Mouse (Mus musculus) forebrain, embryonic 14.5 days (tissue): ENCODE measurements at regions not wholly inside any gene's neighbourhood (a gene's known extent, or its start where the extent isn't known, plus 50 kb on each side); places are given as distances from the start of the nearest gene placed in this dataset.

Source experiments
- ATAC-seq: fragments of 200-750 bp; cut with Nextera tagmentation; 2 replicates; pipeline ENCODE4 v1.8.0; 2017; ENCODE audit warnings: mild to moderate bottlenecking, moderate library complexity
- DNase-seq: peaks from one replicate; pipeline ENCODE4 v3.0.0-alpha.2; 2015; ENCODE audit warnings: low spot score
- H3K27ac ChIP-seq: fragments of 300-500 bp; sonication (generic); 2 replicates; pipeline ENCODE4 v1.5.1; 2014; ENCODE audit warnings: low read depth, mild to moderate bottlenecking, control low read depth, low read length, moderate library complexity
- H3K27me3 ChIP-seq: fragments of 300-500 bp; sonication (generic); replicated peaks from 2 replicates; pipeline ENCODE4 v1.6.1; 2014; ENCODE audit warnings: low read length, control low read depth, mixed read lengths; ENCODE audit not compliant: control insufficient read depth, insufficient read depth
- H3K36me3 ChIP-seq: fragments of 300-500 bp; sonication (generic); 2 replicates; pipeline ENCODE4 v1.6.1; 2014; ENCODE audit warnings: low read length, control low read depth; ENCODE audit not compliant: control insufficient read depth, insufficient read depth
- H3K4me1 ChIP-seq: fragments of 300-500 bp; sonication (generic); 2 replicates; pipeline ENCODE4 v1.6.1; 2014; ENCODE audit warnings: antibody characterized with exemption, low read length, control low read depth; ENCODE audit not compliant: control insufficient read depth, insufficient read depth
- H3K4me2 ChIP-seq: fragments of 300-500 bp; sonication (generic); 2 replicates; pipeline ENCODE4 v1.6.1; 2014; ENCODE audit warnings: mild to moderate bottlenecking, control low read depth, low read length
- H3K4me3 ChIP-seq: fragments of 300-500 bp; sonication (generic); 2 replicates; pipeline ENCODE4 v1.5.1; 2014; ENCODE audit warnings: low read depth, low read length, control low read depth
- H3K9ac ChIP-seq: fragments of 300-500 bp; sonication (generic); 2 replicates; pipeline ENCODE4 v1.6.1; 2014; ENCODE audit warnings: mild to moderate bottlenecking, low read length, control low read depth, moderate library complexity
- H3K9me3 ChIP-seq: fragments of 300-500 bp; sonication (generic); replicated peaks from 2 replicates; pipeline ENCODE4 v1.6.1; 2016; ENCODE audit warnings: low read length, control low read depth, mixed read lengths; ENCODE audit not compliant: control insufficient read depth
- WGBS: fragments of 180-500 bp; shearing (Covaris S2); extraction: QIAGEN DNeasy Blood & Tissue Kit; methylation state at CpG from one replicate; pipeline ENCODE4 v1.1.7; 2014; 5-methylcytosine and 5-hydroxymethylcytosine counted together

GRCm38 (mm10) chr12:68242683-68243082 is 916.3 kb downstream of the Rps29 start:
- no peaks in the 10 kb centered on the region for H3K4me1 ChIP-seq
- H3K9me3 ChIP-seq: no peaks in the 10 kb centered on the region
- H3K9ac ChIP-seq: no peak overlapping the region
- WGBS: 18% methylated on average over 2 of the region's 2 CpGs
- no peaks in the 10 kb centered on the region for H3K27me3 ChIP-seq
- no peak overlapping the region for H3K27ac ChIP-seq
- no peak overlapping the region for H3K4me3 ChIP-seq
- DNase-seq (peak; percentile 39), ATAC-seq (peak; percentile 40; the same call in 1 of the 2 replicates)
- no peak overlapping the region for H3K4me2 ChIP-seq
- no peaks in the 10 kb centered on the region for H3K36me3 ChIP-seq

GRCm38 (mm10) chr12:68231803-68232202 is 927.2 kb downstream of the Rps29 start:
- Histone ChIP-seq H3K9me3 (no peaks in the 10 kb centered on the region), H3K4me1 (no peaks in the 10 kb centered on the region), H3K4me2 (no peak overlapping the region), H3K27me3 (no peaks in the 10 kb centered on the region), H3K27ac (no peak overlapping the region), H3K4me3 (no peak overlapping the region), H3K36me3 (no peaks in the 10 kb centered on the region), H3K9ac (no peak overlapping the region)
- peak; percentile 24 for DNase-seq
- WGBS: 89% methylated on average over 3 of the region's 3 CpGs
- no peak for ATAC-seq

GRCm38 (mm10) chr12:68217091-68217490 is 941.9 kb downstream of the Rps29 start:
- no peaks in the 10 kb centered on the region for H3K36me3 ChIP-seq
- H3K27me3 ChIP-seq: no peaks in the 10 kb centered on the region
- 0 out of 2 replicates have a peak, but pooled peaks cover 4% of the 10 kb centered on the region for H3K4me1 ChIP-seq
- H3K9ac ChIP-seq: no peak overlapping the region
- H3K4me3 ChIP-seq: no peak overlapping the region
- no peak overlapping the region for H3K27ac ChIP-seq
- DNase-seq: peak; percentile 42
- 18% methylated on average over 4 of the region's 4 CpGs for WGBS
- ATAC-seq: peak; percentile 76; the same call in 1 of the 2 replicates
- no peaks in the 10 kb centered on the region for H3K9me3 ChIP-seq
- H3K4me2 ChIP-seq: no peak overlapping the region

- no peaks in the 10 kb centered on the region for H3K9me3 ChIP-seq
- DNase-seq (peak; percentile 59), ATAC-seq (peak; percentile 32; the same call in 1 of the 2 replicates)
- H3K4me3 ChIP-seq: no peak overlapping the region
- no peaks in the 10 kb centered on the region for H3K27me3 ChIP-seq
- no peak overlapping the region for H3K27ac ChIP-seq
- no peak overlapping the region for H3K4me2 ChIP-seq
- H3K4me1 ChIP-seq: no peaks in the 10 kb centered on the region
- no peaks in the 10 kb centered on the region for H3K36me3 ChIP-seq
- no peak overlapping the region for H3K9ac ChIP-seq
- 84% methylated on average over 10 of the region's 10 CpGs for WGBS
These were observed 950.7 kb downstream of the Rps29 start for GRCm38 (mm10) chr12:68208302-68208701.

GRCm38 (mm10) chr12:68183858-68184257 is 961.5 kb upstream of the Mdga2 start:
- no peaks in the 10 kb centered on the region for H3K36me3 ChIP-seq
- WGBS: 87% methylated on average over 1 of the region's 1 CpGs
- no peak for DNase-seq
- no peak for ATAC-seq
- no peak overlapping the region for H3K27ac ChIP-seq
- H3K4me2 ChIP-seq: no peak overlapping the region
- H3K4me3 ChIP-seq: no peak overlapping the region
- no peaks in the 10 kb centered on the region for H3K9me3 ChIP-seq
- no peak overlapping the region for H3K9ac ChIP-seq
- H3K27me3 ChIP-seq: no peaks in the 10 kb centered on the region
- no peaks in the 10 kb centered on the region for H3K4me1 ChIP-seq

- ATAC-seq: no peak
- 88% methylated on average over 2 of the region's 2 CpGs for WGBS
- no peak overlapping the region for H3K4me2 ChIP-seq
- no peaks in the 10 kb centered on the region for H3K36me3 ChIP-seq
- no peak for DNase-seq
- no peak overlapping the region for H3K27ac ChIP-seq
- no peak overlapping the region for H3K4me3 ChIP-seq
- H3K4me1 ChIP-seq: no peaks in the 10 kb centered on the region
- no peak overlapping the region for H3K9ac ChIP-seq
- H3K9me3 ChIP-seq: no peaks in the 10 kb centered on the region
- no peaks in the 10 kb centered on the region for H3K27me3 ChIP-seq
These were observed 939.0 kb upstream of the Mdga2 start for GRCm38 (mm10) chr12:68161317-68161716.

- Histone ChIP-seq H3K9ac (no peak overlapping the region), H3K4me1 (no peaks in the 10 kb centered on the region)
These were observed 925.7 kb upstream of the Mdga2 start for GRCm38 (mm10) chr12:68148066-68148465.

GRCm38 (mm10) chr12:68139831-68140230 is 917.5 kb upstream of the Mdga2 start:
- Histone ChIP-seq H3K4me2 (no peak overlapping the region), H3K9ac (no peak overlapping the region), H3K27ac (no peak overlapping the region), H3K4me1 (no peaks in the 10 kb centered on the region), H3K9me3 (no peaks in the 10 kb centered on the region), H3K27me3 (no peaks in the 10 kb centered on the region), H3K4me3 (no peak overlapping the region), H3K36me3 (no peaks in the 10 kb centered on the region)
- ATAC-seq (no peak), DNase-seq (no peak)
- whole genome bisulfite sequencing: 86% methylated on average over 6 of the region's 6 CpGs

More at GRCm38 (mm10) chr12:68148066-68148465, 925.7 kb upstream of the Mdga2 start:
- H3K9me3 ChIP-seq: no peaks in the 10 kb centered on the region
- no peak overlapping the region for H3K4me2 ChIP-seq
- no peaks in the 10 kb centered on the region for H3K36me3 ChIP-seq
- H3K27me3 ChIP-seq: no peaks in the 10 kb centered on the region
- DNase-seq (peak; percentile 54), ATAC-seq (no peak)
- no peak overlapping the region for H3K4me3 ChIP-seq
- H3K27ac ChIP-seq: no peak overlapping the region
- 24% methylated on average over 4 of the region's 4 CpGs for WGBS

GRCm38 (mm10) chr12:68131776-68132175 is 909.4 kb upstream of the Mdga2 start:
- Histone ChIP-seq H3K27me3 (no peaks in the 10 kb centered on the region), H3K27ac (no peak overlapping the region), H3K9me3 (no peaks in the 10 kb centered on the region), H3K4me1 (no peaks in the 10 kb centered on the region), H3K4me2 (no peak overlapping the region), H3K36me3 (no peaks in the 10 kb centered on the region), H3K4me3 (no peak overlapping the region), H3K9ac (no peak overlapping the region)
- ATAC-seq (no peak), DNase-seq (no peak)
